Mouse (Mus musculus) c-Kit-positive CD71-negative TER-119-negative erythroid progenitor cells, embryonic 14.5 days (primary cell): ENCODE results near the gene Gm2956.
"Not testable (repeated sequence)": the region's sequence is repeated elsewhere in the genome, so short reads cannot be mapped to it uniquely, and the experiment has no call there.

Experiments
- DNase-seq: peaks from one replicate; pipeline ENCODE4 v3.0.0-alpha.2; 2013; ENCODE audit warnings: low read depth

Gene Gm2956

GRCm38 (mm10) chr14:3332087-3332677 is at the start of gene Gm2956:
Gm2956 (plus strand) TSS chr14:3332627.
- not testable (repeated sequence) for DNase-seq

GRCm38 (mm10) chr14:3333406-3333805 is 979 bp downstream of the Gm2956 start:
- DNase-seq = not testable (repeated sequence)

GRCm38 (mm10) chr14:3394793-3395192 is 62.4 kb downstream of the Gm2956 start, which contains the start of gene Gm10413:
Gm10413 (plus strand) TSS chr14:3395093.
- DNase-seq = not testable (repeated sequence)
